Mouse (Mus musculus): Measurements from ENCODE around the gene Cd3e. TPM values are rescaled to one million over a fixed set of nuclear protein-coding genes. Genes with fewer than 3 reads are reported as not detected.

Gene Cd3e
- total and polyA plus RNA-seq, 3 experiments, result not detected

GRCm38 (mm10) chr9:45011291-45011690 is 1.9 kb upstream of the Cd3e start:
- Histone ChIP-seq H3K79me2 (ENCODE audit: control insufficient read depth, insufficient read depth, low read length, poor library complexity) (no peaks in the 10 kb centered on the region), H3K4me1 (ENCODE audit: control insufficient read depth in 1 of 2, insufficient read depth in 2 of 2, low read length in 2 of 2) (peaks cover 0 to 4% of the 10 kb centered on the region in 2 experiments; a peak in 1 of 4 replicates), H3K9ac (ENCODE audit: control insufficient read depth, low read depth, low read length, poor library complexity, severe bottlenecking) (no peak overlapping the region), H3K27me3 (ENCODE audit: control insufficient read depth in 1 of 2, insufficient read depth in 2 of 2, low read length in 2 of 2) (no peaks in the 10 kb centered on the region), H3K9me3 (replicated peaks; ENCODE audit: insufficient read depth, low read length) (no peaks in the 10 kb centered on the region), H3K36me3 (ENCODE audit: control insufficient read depth in 1 of 2, insufficient read depth in 2 of 2, low read length in 2 of 2) (peaks cover 0 to 4% of the 10 kb centered on the region in 2 experiments; a peak in 2 of 4 replicates), H3K27ac (ENCODE audit: control insufficient read depth, low read depth, low read length) (no peak overlapping the region), H3K4me3 (ENCODE audit: control insufficient read depth in 1 of 2, insufficient read depth in 1 of 2, low read depth in 2 of 2, low read length in 2 of 2) (no peak overlapping the region)
- TF ChIP-seq CHD1 (IDR thresholded peaks at IDR 0.05; ENCODE audit: low read depth, low read length), result no peak
- no peak for TF ChIP-seq POLR2AphosphoS5 (IDR thresholded peaks at IDR 0.05; ENCODE audit: borderline replicate concordance, low read depth, low read length)
- no peak for DNase-seq (ENCODE audit: low read depth, low spot score)

- Histone ChIP-seq H3K27ac (ENCODE audit: control insufficient read depth, low read depth, low read length) (no peak overlapping the region; the same call in 1 of the 2 replicates), H3K79me2 (ENCODE audit: control insufficient read depth, insufficient read depth, low read length, poor library complexity) (no peaks in the 10 kb centered on the region), H3K4me3 (ENCODE audit: control insufficient read depth in 1 of 2, insufficient read depth in 1 of 2, low read depth in 2 of 2, low read length in 2 of 2) (no peak overlapping the region), H3K27me3 (ENCODE audit: control insufficient read depth in 1 of 2, insufficient read depth in 2 of 2, low read length in 2 of 2) (no peaks in the 10 kb centered on the region), H3K36me3 (ENCODE audit: control insufficient read depth in 1 of 2, insufficient read depth in 2 of 2, low read length in 2 of 2) (peaks cover 0 to 4% of the 10 kb centered on the region in 2 experiments; a peak in 2 of 4 replicates), H3K9me3 (replicated peaks; ENCODE audit: insufficient read depth, low read length) (no peaks in the 10 kb centered on the region), H3K4me1 (ENCODE audit: control insufficient read depth in 1 of 2, insufficient read depth in 2 of 2, low read length in 2 of 2) (peaks cover 0 to 4% of the 10 kb centered on the region in 2 experiments; a peak in 1 of 4 replicates), H3K9ac (ENCODE audit: control insufficient read depth, low read depth, low read length, poor library complexity, severe bottlenecking) (no peak overlapping the region)
- peak; percentile 27; the same call in 1 of the 2 replicates for TF ChIP-seq GATA1 (IDR thresholded peaks at IDR 0.05; ENCODE audit: low read depth, low read length)
- TF ChIP-seq NELFE (IDR thresholded peaks at IDR 0.05; ENCODE audit: low read depth, low read length), result no peak
- TF ChIP-seq MAZ (IDR thresholded peaks at IDR 0.05; ENCODE audit: low read depth, low read length), result 0 out of 2 replicates have a peak, but pooled peaks have one; percentile 46
- no peak for TF ChIP-seq RAD21 (IDR thresholded peaks at IDR 0.05; ENCODE audit: low read depth, low read length)
- TF ChIP-seq TBP (IDR thresholded peaks at IDR 0.05; ENCODE audit: low read depth, low read length), result no peak
- no peak for TF ChIP-seq CHD1 (IDR thresholded peaks at IDR 0.05; ENCODE audit: low read depth, low read length)
- no peak for TF ChIP-seq POLR2A (IDR thresholded peaks at IDR 0.05; ENCODE audit: control insufficient read depth in 1 of 2, insufficient read depth in 1 of 2, low read depth in 1 of 2, low read length in 2 of 2, poor library complexity in 1 of 2)
- peak; percentile 62 for DNase-seq (ENCODE audit: low read depth, low spot score)
These were observed 1.0 kb upstream of the Cd3e start for GRCm38 (mm10) chr9:45010461-45010860.

GRCm38 (mm10) chr9:45008342-45008741 is 1.1 kb downstream of the Cd3e start:
- Histone ChIP-seq H3K27ac (ENCODE audit: control insufficient read depth, low read depth, low read length) (no peak overlapping the region), H3K9ac (ENCODE audit: control insufficient read depth, low read depth, low read length, poor library complexity, severe bottlenecking) (no peak overlapping the region), H3K4me3 (ENCODE audit: control insufficient read depth in 1 of 2, insufficient read depth in 1 of 2, low read depth in 2 of 2, low read length in 2 of 2) (no peak overlapping the region), H3K27me3 (ENCODE audit: control insufficient read depth in 1 of 2, insufficient read depth in 2 of 2, low read length in 2 of 2) (peaks cover 1 to 2% of the 10 kb centered on the region in 2 experiments; a peak in 2 of 4 replicates), H3K9me3 (replicated peaks; ENCODE audit: insufficient read depth, low read length) (no peaks in the 10 kb centered on the region), H3K36me3 (ENCODE audit: control insufficient read depth in 1 of 2, insufficient read depth in 2 of 2, low read length in 2 of 2) (peaks cover 0 to 4% of the 10 kb centered on the region in 2 experiments; a peak in 2 of 4 replicates), H3K4me1 (ENCODE audit: control insufficient read depth in 1 of 2, insufficient read depth in 2 of 2, low read length in 2 of 2) (peaks cover 0 to 4% of the 10 kb centered on the region in 2 experiments; a peak in 1 of 4 replicates), H3K79me2 (ENCODE audit: control insufficient read depth, insufficient read depth, low read length, poor library complexity) (no peaks in the 10 kb centered on the region)
- TF ChIP-seq GABPA (IDR thresholded peaks at IDR 0.05; ENCODE audit: low read depth, low read length) (no peak), SMC3 (IDR thresholded peaks at IDR 0.05; ENCODE audit: low read depth, low read length) (no peak), BHLHE40 (IDR thresholded peaks at IDR 0.05; ENCODE audit: borderline replicate concordance, low read depth, low read length) (no peak), SIN3A (IDR thresholded peaks at IDR 0.05; ENCODE audit: low read length) (no peak), CTCF (IDR thresholded peaks at IDR 0.05 in 2 of 3, conservative IDR thresholded peaks at IDR 0.05 in 1 of 3; ENCODE audit: control insufficient read depth in 1 of 3, insufficient read depth in 1 of 3, low read depth in 2 of 3, low read length in 3 of 3, poor library complexity in 1 of 3, severe bottlenecking in 1 of 3) (no peak), TBP (IDR thresholded peaks at IDR 0.05; ENCODE audit: low read depth, low read length) (no peak), ZC3H11A (IDR thresholded peaks at IDR 0.05; ENCODE audit: low read depth, low read length) (no peak), ZMIZ1 (IDR thresholded peaks at IDR 0.05; ENCODE audit: low read depth, low read length) (no peak), CHD1 (IDR thresholded peaks at IDR 0.05; ENCODE audit: low read depth, low read length) (no peak), ZKSCAN1 (IDR thresholded peaks at IDR 0.05; ENCODE audit: low read depth, low read length) (no peak), RCOR1 (IDR thresholded peaks at IDR 0.05; ENCODE audit: low read depth, low read length) (no peak), MYB (IDR thresholded peaks at IDR 0.05; ENCODE audit: low read depth, low read length) (no peak), NELFE (IDR thresholded peaks at IDR 0.05; ENCODE audit: low read depth, low read length) (no peak), NRF1 (IDR thresholded peaks at IDR 0.05; ENCODE audit: insufficient read depth, low read depth, low read length, poor library complexity, severe bottlenecking) (no peak), HCFC1 (IDR thresholded peaks at IDR 0.05; ENCODE audit: low read depth, low read length) (no peak), USF1 (IDR thresholded peaks at IDR 0.05; ENCODE audit: low read depth, low read length) (no peak), MYC (IDR thresholded peaks at IDR 0.05; ENCODE audit: low read depth, low read length) (no peak), POLR2AphosphoS5 (IDR thresholded peaks at IDR 0.05; ENCODE audit: borderline replicate concordance, low read depth, low read length) (no peak), EP300 (IDR thresholded peaks at IDR 0.05; ENCODE audit: low read depth in 1 of 2, low read length in 2 of 2) (no peak), CHD2 (IDR thresholded peaks at IDR 0.05; ENCODE audit: low read length) (no peak)
- DNase-seq (ENCODE audit: low read depth, low spot score), result no peak

All from MEL (cell line).